Mouse (Mus musculus) bone marrow, adult 2 months (tissue): ENCODE results near the gene Mrc1.

Experiments
- CTCF ChIP-seq: fragments of 200-500 bp; IDR thresholded peaks from 2 replicates; pipeline ENCODE4 v1.5.1; 2011; ENCODE audit warnings: low read length, control low read depth; ENCODE audit not compliant: control insufficient read depth, insufficient read depth
- POLR2A ChIP-seq: fragments of 200-500 bp; IDR thresholded peaks from 2 replicates; pipeline ENCODE4 v1.6.1; 2011; ENCODE audit warnings: low read depth, mild to moderate bottlenecking, control low read depth, low read length, borderline replicate concordance; ENCODE audit not compliant: control insufficient read depth

- TF ChIP-seq CTCF = no peak
- TF ChIP-seq POLR2A = no peak
Observed at GRCm38 (mm10) chr2:14204308-14204707, 24.9 kb upstream of the Mrc1 start.
